Mouse (Mus musculus) cerebellum, adult 11 months (tissue): ENCODE measurements around the gene Vmn1r129.
"Not testable (repeated sequence)": the region's sequence is repeated elsewhere in the genome, so short reads cannot be mapped to it uniquely, and the experiment has no call there.

ENCODE experiments used
- DNase-seq: peaks from one replicate; pipeline ENCODE4 v3.0.0; 2022

Gene Vmn1r129

DNA sequence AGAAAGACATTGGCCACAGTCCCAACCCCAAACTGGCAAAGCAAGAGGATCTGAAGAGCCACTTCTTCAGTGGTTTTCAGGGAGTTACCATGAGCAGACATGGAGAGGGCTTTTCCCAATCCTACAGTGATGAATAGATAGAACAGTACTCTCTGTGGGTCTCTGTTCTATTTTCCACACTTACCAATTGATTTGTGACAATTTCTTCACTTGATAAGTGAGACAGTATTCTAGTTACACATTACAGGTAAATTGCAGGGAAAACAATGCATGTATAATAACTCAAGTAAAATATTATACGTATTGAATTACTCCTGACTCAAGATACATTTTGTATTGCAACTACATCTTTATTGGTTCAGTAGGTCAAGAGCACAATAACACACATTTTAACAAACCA is at the start of gene Vmn1r129:
Gene Vmn1r129, minus strand, starts transcription at position 101 of the 400 bp plus-strand sequence.
- not testable (repeated sequence) for DNase-seq

DNA sequence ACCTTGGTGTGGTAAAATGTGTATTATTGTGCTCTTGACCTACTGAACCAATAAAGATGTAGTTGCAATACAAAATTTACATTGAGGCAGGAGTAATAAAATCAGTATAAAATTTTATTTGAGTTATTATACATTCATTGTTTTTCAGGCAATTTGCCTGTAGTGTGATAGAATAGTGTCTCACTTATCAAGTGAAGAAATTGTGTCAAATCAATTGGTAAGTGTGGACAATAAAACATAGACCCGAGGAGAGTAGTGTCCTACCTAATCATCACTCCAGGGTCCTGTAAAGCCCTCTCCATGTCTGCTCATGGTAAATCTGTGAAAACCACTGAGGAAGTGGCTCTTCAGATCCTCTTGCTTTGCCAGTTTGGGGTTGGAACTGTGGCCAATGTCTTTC is 12.0 kb downstream of the Vmn1r129 start, which contains the start of gene Vmn1r128:
Gene Vmn1r128, plus strand, starts transcription at position 301 of the 400 bp plus-strand sequence.
- DNase-seq: not testable (repeated sequence)

DNA sequence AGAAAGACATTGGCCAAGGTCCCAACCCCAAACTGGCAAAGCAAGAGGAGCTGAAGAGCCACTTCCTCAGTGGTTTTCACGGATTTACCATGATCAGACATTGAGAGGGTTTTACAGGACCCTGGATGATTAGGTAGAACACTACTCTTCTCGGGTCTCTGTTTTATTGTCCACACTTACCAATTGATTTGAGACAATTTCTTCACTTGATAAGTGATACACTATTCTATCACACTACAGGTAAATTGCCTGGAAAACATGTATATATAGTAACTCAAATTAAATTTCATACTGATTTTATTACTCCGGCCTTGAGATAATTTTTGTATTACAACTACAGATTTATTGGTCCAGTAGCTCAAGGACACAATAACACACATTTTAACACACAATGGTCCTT is 41.3 kb downstream of the Vmn1r129 start, which contains the start of gene Vmn1r127:
Gene Vmn1r127, minus strand, starts transcription at position 101 of the 400 bp plus-strand sequence.
- not testable (repeated sequence) for DNase-seq
